Mouse (Mus musculus) limb, embryonic 14.5 days (tissue): ENCODE data around the gene Kiss1. TPM values are rescaled to one million over a fixed set of nuclear protein-coding genes. Genes with fewer than 3 reads are reported as not detected.
A peak's percentile ranks its signal among the peaks of the same experiment; 100 is the strongest.
"Not testable (repeated sequence)": the region's sequence is repeated elsewhere in the genome, so short reads cannot be mapped to it uniquely, and the experiment has no call there.

Experiments
- ATAC-seq: fragments of 200-750 bp; cut with Nextera tagmentation; 2 replicates; pipeline ENCODE4 v1.8.0; 2017; ENCODE audit warnings: low read depth, moderate number of reproducible peaks, moderate TSS enrichment; ENCODE audit not compliant: low FRiP score
- DNase-seq: peaks from one replicate; pipeline ENCODE4 v3.0.0-alpha.2; 2015; ENCODE audit warnings: low spot score
- H3K27ac ChIP-seq: fragments of 300-500 bp; sonication (generic); replicated peaks from 2 replicates; pipeline ENCODE4 v1.5.1; 2014; ENCODE audit warnings: low read depth, mild to moderate bottlenecking, low read length, moderate library complexity, mixed read lengths
- H3K27me3 ChIP-seq: fragments of 300-500 bp; sonication (generic); 2 replicates; pipeline ENCODE4 v1.6.1; 2014; ENCODE audit warnings: low read length, mixed read lengths; ENCODE audit not compliant: control insufficient read depth, insufficient read depth
- H3K36me3 ChIP-seq: fragments of 300-500 bp; sonication (generic); 2 replicates; pipeline ENCODE4 v1.6.1; 2014; ENCODE audit warnings: mild to moderate bottlenecking, low read length, moderate library complexity, mixed read lengths; ENCODE audit not compliant: control insufficient read depth, insufficient read depth
- H3K4me1 ChIP-seq: fragments of 300-500 bp; sonication (generic); 2 replicates; pipeline ENCODE4 v1.6.1; 2014; ENCODE audit warnings: antibody characterized with exemption, low read length, mixed read lengths; ENCODE audit not compliant: control insufficient read depth, insufficient read depth
- H3K4me2 ChIP-seq: fragments of 300-500 bp; sonication (generic); replicated peaks from 2 replicates; pipeline ENCODE4 v1.6.1; 2014; ENCODE audit warnings: low read depth, mild to moderate bottlenecking, low read length, moderate library complexity; ENCODE audit not compliant: severe bottlenecking
- H3K4me3 ChIP-seq: fragments of 300-500 bp; sonication (generic); replicated peaks from 2 replicates; pipeline ENCODE4 v1.5.1; 2014; ENCODE audit warnings: low read length
- H3K9ac ChIP-seq: fragments of 300-500 bp; sonication (generic); 2 replicates; pipeline ENCODE4 v1.6.1; 2014; ENCODE audit warnings: mild to moderate bottlenecking, low read depth, low read length, moderate library complexity; ENCODE audit not compliant: severe bottlenecking
- H3K9me3 ChIP-seq: fragments of 300-500 bp; sonication (generic); 2 replicates; pipeline ENCODE4 v1.6.1; 2016; ENCODE audit warnings: low read length; ENCODE audit not compliant: control insufficient read depth
- POLR2A ChIP-seq: fragments of 200-500 bp; IDR thresholded peaks from 2 replicates; pipeline ENCODE4 v1.8.0; 2012; ENCODE audit warnings: inconsistent platforms, mild to moderate bottlenecking, moderate library complexity, borderline replicate concordance; ENCODE audit not compliant: insufficient read depth, insufficient read length; ENCODE audit errors: extremely low read depth
- WGBS: fragments of 180-500 bp; shearing (Covaris S2); extraction: QIAGEN DNeasy Blood & Tissue Kit; methylation state at CpG from one replicate; pipeline ENCODE4 v1.1.7; 2014; 5-methylcytosine and 5-hydroxymethylcytosine counted together
- polyA plus RNA-seq, 2 experiments: library from polyadenylated mRNA; depleted of rRNA in 1 of 2; stranded (reverse) in 1 of 2; unstranded in 1 of 2; fragments of >200 nt; fragmentation: Nextera tagmentation in 1 of 2; extraction: Ambion mirVana in 1 of 2; gene quantifications; 2 replicates each; pipeline versions ENCODE4 v1.2.1 to v1.2.3; 2012 to 2014

The Kiss1 gene
- polyA plus RNA-seq, 2 experiments, result not detected

DNA sequence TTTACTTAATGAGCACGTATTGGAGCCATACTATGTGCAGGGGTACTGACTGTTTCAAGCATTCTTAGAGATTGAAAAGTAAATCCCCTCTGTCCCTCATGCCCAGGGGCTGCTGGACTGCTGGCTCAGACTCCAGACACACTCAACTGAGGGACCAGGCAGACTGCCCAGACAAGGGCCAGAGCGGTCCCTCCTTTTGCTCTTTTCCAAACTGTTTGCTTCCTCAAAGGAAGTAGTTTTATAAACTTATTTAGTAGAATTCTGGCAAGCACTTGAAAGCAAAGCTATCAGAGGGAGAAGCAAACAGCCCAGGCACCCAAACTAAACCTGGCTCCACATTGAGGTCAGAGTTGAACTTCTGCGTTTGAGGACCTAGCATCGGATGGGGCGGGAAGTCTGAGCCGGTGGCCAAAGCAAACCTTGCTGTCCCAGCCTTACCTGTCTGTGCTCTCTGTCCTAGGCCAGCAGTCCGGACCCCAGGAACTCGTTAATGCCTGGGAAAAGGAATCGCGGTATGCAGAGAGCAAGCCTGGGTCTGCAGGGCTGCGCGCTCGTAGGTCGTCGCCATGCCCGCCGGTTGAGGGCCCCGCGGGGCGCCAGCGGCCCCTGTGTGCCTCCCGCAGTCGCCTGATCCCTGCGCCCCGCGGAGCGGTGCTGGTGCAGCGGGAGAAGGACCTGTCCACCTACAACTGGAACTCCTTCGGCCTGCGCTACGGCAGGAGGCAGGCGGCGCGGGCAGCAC, 7.4 kb downstream of the Kiss1 start:
- H3K27ac ChIP-seq, result no peak overlapping the region
- H3K4me3 ChIP-seq, result peak overlapping the region; percentile 31
- H3K9me3 ChIP-seq, result no peaks in the 10 kb centered on the region
- H3K4me1 ChIP-seq, result no peaks in the 10 kb centered on the region; the same call in none of the 2 replicates
- no peaks in the 10 kb centered on the region for H3K36me3 ChIP-seq
- WGBS, result 7% methylated on average over 34 of the region's 34 CpGs
- ATAC-seq, result no peak
- TF ChIP-seq POLR2A, result no peak
- H3K9ac ChIP-seq, result 0 out of 2 replicates have a peak overlapping the region, but pooled peaks have one; percentile 36
- H3K27me3 ChIP-seq, result peaks cover 26% of the 10 kb centered on the region; the same call in 1 of the 2 replicates
- no peak for DNase-seq
- H3K4me2 ChIP-seq, result peak overlapping the region; percentile 52

GRCm38 (mm10) chr1:133329638-133329964, 7.9 kb downstream of the Kiss1 start:
- no peaks in the 10 kb centered on the region for H3K9me3 ChIP-seq
- peak overlapping the region; percentile 31 for H3K4me3 ChIP-seq
- 0 out of 2 replicates have a peak overlapping the region, but pooled peaks have one; percentile 36 for H3K9ac ChIP-seq
- H3K27ac ChIP-seq, result no peak overlapping the region
- H3K4me2 ChIP-seq, result peak overlapping the region; percentile 52
- no peaks in the 10 kb centered on the region for H3K36me3 ChIP-seq
- ATAC-seq (no peak), DNase-seq (no peak)
- WGBS, result 24% methylated on average over 7 of the region's 7 CpGs
- no peak for TF ChIP-seq POLR2A
- no peaks in the 10 kb centered on the region; the same call in none of the 2 replicates for H3K4me1 ChIP-seq
- H3K27me3 ChIP-seq, result peaks cover 26% of the 10 kb centered on the region; the same call in 1 of the 2 replicates

GRCm38 (mm10) chr1:133331142-133331541, 9.5 kb downstream of the Kiss1 start:
- H3K4me1 ChIP-seq, result no peaks in the 10 kb centered on the region; the same call in none of the 2 replicates
- 81% methylated on average over 3 of the region's 3 CpGs for WGBS
- ATAC-seq (no peak), DNase-seq (no peak)
- H3K4me3 ChIP-seq, result no peak overlapping the region
- H3K36me3 ChIP-seq, result no peaks in the 10 kb centered on the region
- H3K4me2 ChIP-seq, result no peak overlapping the region
- H3K27ac ChIP-seq, result no peak overlapping the region
- H3K9me3 ChIP-seq, result no peaks in the 10 kb centered on the region
- peaks cover 26% of the 10 kb centered on the region; the same call in 1 of the 2 replicates for H3K27me3 ChIP-seq
- H3K9ac ChIP-seq, result no peak overlapping the region
- no peak for TF ChIP-seq POLR2A

DNA sequence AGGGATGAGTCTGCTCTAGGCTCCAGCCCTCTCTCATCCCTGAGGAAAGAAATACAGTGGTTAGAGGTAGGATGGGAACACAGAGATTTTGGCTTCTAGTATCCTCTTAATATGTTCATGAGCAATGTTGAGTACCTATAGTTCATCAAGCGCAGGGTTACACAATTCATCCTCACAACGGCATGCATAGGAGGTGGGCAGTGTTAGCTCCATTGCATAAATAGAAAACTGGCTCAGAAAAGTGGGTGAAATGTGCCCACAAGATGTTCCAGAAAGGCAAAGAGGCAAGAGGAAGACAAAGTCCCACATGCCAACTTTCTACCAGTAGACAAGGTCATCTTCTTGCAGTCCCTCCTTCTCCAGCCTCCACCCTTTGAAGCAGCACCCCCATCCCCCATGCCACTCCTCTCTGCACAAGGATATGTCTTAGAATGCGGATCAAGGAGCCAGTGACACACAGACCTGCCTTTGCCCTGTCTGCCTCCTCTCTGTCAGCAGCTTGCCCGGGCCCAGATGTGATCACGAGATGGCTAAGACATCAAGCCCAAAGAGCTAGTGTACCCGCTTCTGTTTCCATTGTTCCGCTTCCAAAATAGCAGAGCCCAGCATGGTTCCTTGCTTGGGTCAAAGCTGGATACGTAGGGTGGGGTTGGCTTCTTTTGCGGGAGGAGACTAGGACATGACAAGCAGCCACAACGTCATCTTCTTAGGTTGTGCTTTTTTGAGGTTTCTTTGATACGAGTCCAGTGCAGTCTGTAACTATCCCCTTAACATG, 11.2 kb downstream of the Kiss1 start:
- H3K36me3 ChIP-seq, result no peaks in the 10 kb centered on the region
- TF ChIP-seq POLR2A, result no peak
- no peak overlapping the region for H3K4me2 ChIP-seq
- H3K9ac ChIP-seq, result no peak overlapping the region
- ATAC-seq (no peak), DNase-seq (no peak)
- peaks cover 26% of the 10 kb centered on the region; the same call in 1 of the 2 replicates for H3K27me3 ChIP-seq
- H3K4me1 ChIP-seq, result no peaks in the 10 kb centered on the region; the same call in none of the 2 replicates
- no peak overlapping the region for H3K4me3 ChIP-seq
- no peaks in the 10 kb centered on the region for H3K9me3 ChIP-seq
- H3K27ac ChIP-seq, result no peak overlapping the region
- WGBS, result 92% methylated on average over 11 of the region's 11 CpGs

GRCm38 (mm10) chr1:133333937-133334336, 12.3 kb downstream of the Kiss1 start:
- ATAC-seq, result no peak
- DNase-seq, result no peak
- H3K4me3 ChIP-seq, result no peak overlapping the region

GRCm38 (mm10) chr1:133340403-133340802, 18.7 kb downstream of the Kiss1 start:
- not testable (repeated sequence) for H3K4me2 ChIP-seq, DNase-seq, H3K4me3 ChIP-seq, H3K9me3 ChIP-seq, ATAC-seq, H3K9ac ChIP-seq, H3K36me3 ChIP-seq, H3K27ac ChIP-seq, H3K27me3 ChIP-seq, H3K4me1 ChIP-seq
- 68% methylated on average over 1 of the region's 1 CpGs for WGBS

More at GRCm38 (mm10) chr1:133333937-133334336, 12.3 kb downstream of the Kiss1 start:
- Histone ChIP-seq H3K27ac (no peak overlapping the region), H3K9ac (no peak overlapping the region), H3K36me3 (no peaks in the 10 kb centered on the region), H3K27me3 (peaks cover 15% of the 10 kb centered on the region; the same call in 1 of the 2 replicates), H3K4me1 (no peaks in the 10 kb centered on the region; the same call in none of the 2 replicates), H3K4me2 (no peak overlapping the region), H3K9me3 (no peaks in the 10 kb centered on the region)
- TF ChIP-seq POLR2A, result no peak
- WGBS, result 78% methylated on average over 6 of the region's 6 CpGs
